Mouse (Mus musculus) liver, postnatal 0 days (tissue): ENCODE results near the gene Serpina10.

Source experiments
- CTCF ChIP-seq: sonication (generic); IDR thresholded peaks from 2 replicates; pipeline ENCODE4 v1.5.1; 2016; ENCODE audit warnings: antibody characterized with exemption, low read depth
- EP300 ChIP-seq: IDR thresholded peaks from 2 replicates; pipeline ENCODE4 v1.6.1; 2016; ENCODE audit warnings: antibody characterized with exemption, low read depth, mild to moderate bottlenecking

DNA sequence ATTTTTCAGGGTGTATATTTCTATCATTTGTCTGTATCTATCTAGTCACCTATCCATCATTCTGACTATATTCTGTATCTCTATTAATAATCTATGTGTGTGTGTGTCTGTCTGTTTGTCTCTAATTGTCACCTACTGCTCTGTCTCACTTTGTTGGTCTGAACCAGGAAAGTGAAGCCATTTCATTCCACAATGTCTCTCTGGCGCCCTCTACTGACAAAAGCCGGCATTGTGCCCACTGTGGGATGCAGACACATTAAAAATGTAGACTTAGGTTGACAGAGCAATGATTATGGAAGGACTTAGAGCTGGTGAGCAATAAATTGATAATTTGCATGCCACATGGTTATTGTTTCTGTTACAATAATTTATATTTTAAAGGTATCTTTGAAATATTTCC lies 12.1 kb upstream of the Serpina10 start:
- TF ChIP-seq CTCF (peak; percentile 93), EP300 (no peak)
